Mouse (Mus musculus): Measurements from ENCODE around the gene Gm44596. TPM values are rescaled to one million over a fixed set of nuclear protein-coding genes. Genes with fewer than 3 reads are reported as not detected.

The Gm44596 gene
- not detected for polyA plus RNA-seq (2012; fragmentation: generic; extraction: Trizol)
- long read RNA-seq, experiment 1 = 0 reads
- long read RNA-seq, experiment 2 = 0 reads

DNA sequence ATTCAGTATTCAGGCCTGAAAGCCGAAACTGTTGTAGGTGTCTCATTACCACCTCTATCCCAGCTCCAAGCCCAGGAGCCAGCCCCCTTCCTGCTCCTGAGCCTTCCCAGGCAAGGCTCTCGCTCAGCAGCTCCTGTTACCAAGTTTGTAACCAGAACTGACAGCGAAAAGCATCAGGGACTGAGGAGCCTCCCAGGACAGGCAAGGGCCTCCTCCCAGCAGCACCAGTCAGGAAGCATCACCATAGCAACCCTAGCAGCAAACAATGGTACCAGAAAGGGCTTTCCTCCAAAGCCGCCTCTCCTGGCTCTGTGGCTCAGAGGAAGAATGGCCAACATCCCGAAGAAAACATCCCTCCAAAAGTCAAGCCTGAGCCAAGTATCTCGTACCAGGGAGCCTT is at the start of gene Gm44596, which contains the start of gene Tex52:
TSS of gene Gm44596 (plus strand) at position 312 of the 400 bp plus-strand sequence.
TSS of gene Tex52 (plus strand) at position 265 of the 400 bp plus-strand sequence.
- Histone ChIP-seq H3ac (ENCODE audit: control insufficient read depth, insufficient read length, low read depth) (no peak within 1 kb of the TSS), H3K27me3 (ENCODE audit: control insufficient read depth, insufficient read depth, insufficient read length) (no peaks in the 10 kb centered on the region), H3K79me3 (ENCODE audit: low read depth) (peaks cover 2% of the 10 kb centered on the region), H3K36me3 (ENCODE audit: control insufficient read depth, insufficient read depth) (peaks cover 50% of the 10 kb centered on the region), H3K4me3 (ENCODE audit: insufficient read depth, poor library complexity, severe bottlenecking) (no peak within 1 kb of the TSS), H3K79me2 (ENCODE audit: control insufficient read depth, insufficient read depth) (no peaks in the 10 kb centered on the region)
- TF ChIP-seq USF1 (IDR thresholded peaks at IDR 0.05; ENCODE audit: low read depth) (no peak), CTCF (IDR thresholded peaks at IDR 0.05; ENCODE audit: control insufficient read depth, insufficient read depth, insufficient read length) (no peak), CEBPB (IDR thresholded peaks at IDR 0.05; ENCODE audit: low read depth) (no peak), MYOG (IDR thresholded peaks at IDR 0.05; ENCODE audit: control insufficient read depth, extremely low read depth, insufficient read length) (no peak), FOSL1 (IDR thresholded peaks at IDR 0.05; ENCODE audit: insufficient read depth, low read length, poor library complexity, severe bottlenecking) (no peak), MAX (IDR thresholded peaks at IDR 0.05) (no peak), MYOD1 (IDR thresholded peaks at IDR 0.05; ENCODE audit: control insufficient read depth, insufficient read length, low read depth) (no peak)

DNA sequence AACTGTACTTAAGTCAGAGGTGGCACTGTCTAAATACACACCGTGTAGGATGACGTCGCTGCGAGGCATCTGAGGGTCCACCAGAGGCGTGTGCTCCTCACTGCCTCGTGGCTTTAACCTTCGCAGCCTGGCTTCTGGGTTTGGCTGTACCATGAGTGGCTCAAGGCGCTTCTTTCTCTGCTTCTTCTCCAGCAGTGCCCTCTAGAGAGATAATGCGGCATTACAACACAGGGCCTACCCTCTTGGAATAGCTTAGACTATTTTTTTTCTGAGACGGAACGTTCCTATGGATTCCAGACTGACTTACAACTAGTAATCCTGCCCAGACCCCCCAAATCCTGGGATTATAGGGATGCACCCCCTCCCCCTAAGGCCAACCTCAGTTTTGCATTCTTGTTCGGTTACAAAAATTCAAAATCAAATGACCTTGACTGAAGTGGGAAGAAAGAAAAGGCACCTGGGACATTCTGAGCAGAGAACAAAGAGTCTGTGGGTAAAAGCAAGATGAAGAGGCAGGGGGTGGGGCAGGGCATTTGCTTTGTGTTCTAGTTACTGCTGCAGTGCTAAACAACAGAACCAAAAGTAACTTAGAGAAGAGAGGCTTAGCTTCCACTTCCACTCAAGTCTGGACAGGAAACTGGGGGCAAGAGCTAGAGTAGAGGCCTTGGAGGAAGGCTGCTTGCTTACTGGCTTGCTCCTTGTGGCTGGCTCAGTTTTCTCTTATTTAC is 40.7 kb upstream of the Gm44596 start:
- no peak overlapping the region for H3ac ChIP-seq (ENCODE audit: control insufficient read depth, insufficient read length, low read depth)
- no peaks in the 10 kb centered on the region for H3K79me2 ChIP-seq (ENCODE audit: control insufficient read depth, insufficient read depth)
- peaks cover 13% of the 10 kb centered on the region for H3K36me3 ChIP-seq (ENCODE audit: control insufficient read depth, insufficient read depth)
- no peaks in the 10 kb centered on the region for H3K79me3 ChIP-seq (ENCODE audit: low read depth)
- H3K27me3 ChIP-seq (ENCODE audit: control insufficient read depth, insufficient read depth, insufficient read length) = no peaks in the 10 kb centered on the region
- H3K4me3 ChIP-seq (ENCODE audit: insufficient read depth, poor library complexity, severe bottlenecking) = no peak overlapping the region
- TF ChIP-seq MAX (IDR thresholded peaks at IDR 0.05) = no peak
- TF ChIP-seq CTCF (IDR thresholded peaks at IDR 0.05; ENCODE audit: control insufficient read depth, insufficient read depth, insufficient read length) = peak; percentile 5
- no peak for TF ChIP-seq CEBPB (IDR thresholded peaks at IDR 0.05; ENCODE audit: low read depth)

DNA sequence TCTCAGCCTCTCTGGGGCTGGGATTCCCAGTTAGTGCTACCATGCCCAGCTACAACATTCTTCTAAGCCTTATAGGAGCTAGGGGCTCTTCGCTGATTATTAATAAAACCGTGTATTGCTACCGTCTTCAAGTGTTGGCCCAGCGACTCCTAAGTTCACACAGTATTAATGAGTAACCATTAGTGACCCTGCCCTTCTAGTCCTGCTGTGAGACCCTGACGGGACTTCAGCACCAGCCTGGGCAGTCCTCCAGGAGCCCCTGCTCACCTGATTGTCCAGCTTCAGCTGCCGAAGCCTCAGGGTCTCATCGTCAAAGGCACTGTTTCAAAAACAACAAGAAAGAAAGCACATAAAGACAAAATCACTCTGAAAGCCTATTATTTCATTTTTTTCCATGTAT is 37.8 kb upstream of the Gm44596 start:
- peaks cover 13% of the 10 kb centered on the region for H3K36me3 ChIP-seq (ENCODE audit: control insufficient read depth, insufficient read depth)
- TF ChIP-seq USF1 (IDR thresholded peaks at IDR 0.05; ENCODE audit: low read depth) = no peak
- TF ChIP-seq CEBPB (IDR thresholded peaks at IDR 0.05; ENCODE audit: low read depth) = no peak
- no peak for TF ChIP-seq CTCF (IDR thresholded peaks at IDR 0.05; ENCODE audit: control insufficient read depth, insufficient read depth, insufficient read length)
- TF ChIP-seq MAX (IDR thresholded peaks at IDR 0.05) = no peak
- no peak for TF ChIP-seq FOSL1 (IDR thresholded peaks at IDR 0.05; ENCODE audit: insufficient read depth, low read length, poor library complexity, severe bottlenecking)
- TF ChIP-seq MYOD1 (IDR thresholded peaks at IDR 0.05; ENCODE audit: control insufficient read depth, insufficient read length, low read depth) = no peak
- TF ChIP-seq MYOG (IDR thresholded peaks at IDR 0.05; ENCODE audit: control insufficient read depth, extremely low read depth, insufficient read length) = no peak
- H3K79me3 ChIP-seq (ENCODE audit: low read depth) = no peaks in the 10 kb centered on the region
- no peaks in the 10 kb centered on the region for H3K27me3 ChIP-seq (ENCODE audit: control insufficient read depth, insufficient read depth, insufficient read length)
- H3K4me3 ChIP-seq (ENCODE audit: insufficient read depth, poor library complexity, severe bottlenecking) = no peak overlapping the region
- no peak overlapping the region for H3ac ChIP-seq (ENCODE audit: control insufficient read depth, insufficient read length, low read depth)
- no peaks in the 10 kb centered on the region for H3K79me2 ChIP-seq (ENCODE audit: control insufficient read depth, insufficient read depth)

DNA sequence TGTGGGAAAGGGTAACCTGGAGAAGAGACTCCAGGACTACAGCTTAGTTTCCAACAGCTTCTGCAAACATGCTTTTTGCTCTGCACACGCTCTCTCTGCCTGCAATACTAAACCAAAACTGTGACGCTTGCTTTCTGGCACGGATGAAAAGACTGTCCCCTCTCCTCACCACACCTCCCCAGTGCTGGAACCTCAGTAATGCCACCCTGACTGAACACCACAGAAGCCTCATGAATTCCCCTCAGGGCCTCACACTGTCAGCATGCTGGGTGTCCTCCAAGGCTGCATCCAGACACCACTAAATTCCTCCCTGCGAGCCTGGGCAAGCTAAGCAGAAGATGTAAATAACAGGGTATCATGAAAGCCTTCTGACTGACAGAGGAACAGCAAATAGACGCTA is 36.4 kb upstream of the Gm44596 start:
- no peaks in the 10 kb centered on the region for H3K27me3 ChIP-seq (ENCODE audit: control insufficient read depth, insufficient read depth, insufficient read length)
- H3K36me3 ChIP-seq (ENCODE audit: control insufficient read depth, insufficient read depth) = peaks cover 13% of the 10 kb centered on the region
- no peak overlapping the region for H3ac ChIP-seq (ENCODE audit: control insufficient read depth, insufficient read length, low read depth)
- H3K79me3 ChIP-seq (ENCODE audit: low read depth) = peaks cover 2% of the 10 kb centered on the region
- no peaks in the 10 kb centered on the region for H3K79me2 ChIP-seq (ENCODE audit: control insufficient read depth, insufficient read depth)
- TF ChIP-seq FOSL1 (IDR thresholded peaks at IDR 0.05; ENCODE audit: insufficient read depth, low read length, poor library complexity, severe bottlenecking) (no peak), MAX (IDR thresholded peaks at IDR 0.05) (no peak), MYOG (IDR thresholded peaks at IDR 0.05; ENCODE audit: control insufficient read depth, extremely low read depth, insufficient read length) (no peak), CEBPB (IDR thresholded peaks at IDR 0.05; ENCODE audit: low read depth) (no peak), USF1 (IDR thresholded peaks at IDR 0.05; ENCODE audit: low read depth) (no peak), MYOD1 (IDR thresholded peaks at IDR 0.05; ENCODE audit: control insufficient read depth, insufficient read length, low read depth) (no peak), CTCF (IDR thresholded peaks at IDR 0.05; ENCODE audit: control insufficient read depth, insufficient read depth, insufficient read length) (no peak)
- no peak overlapping the region for H3K4me3 ChIP-seq (ENCODE audit: insufficient read depth, poor library complexity, severe bottlenecking)

DNA sequence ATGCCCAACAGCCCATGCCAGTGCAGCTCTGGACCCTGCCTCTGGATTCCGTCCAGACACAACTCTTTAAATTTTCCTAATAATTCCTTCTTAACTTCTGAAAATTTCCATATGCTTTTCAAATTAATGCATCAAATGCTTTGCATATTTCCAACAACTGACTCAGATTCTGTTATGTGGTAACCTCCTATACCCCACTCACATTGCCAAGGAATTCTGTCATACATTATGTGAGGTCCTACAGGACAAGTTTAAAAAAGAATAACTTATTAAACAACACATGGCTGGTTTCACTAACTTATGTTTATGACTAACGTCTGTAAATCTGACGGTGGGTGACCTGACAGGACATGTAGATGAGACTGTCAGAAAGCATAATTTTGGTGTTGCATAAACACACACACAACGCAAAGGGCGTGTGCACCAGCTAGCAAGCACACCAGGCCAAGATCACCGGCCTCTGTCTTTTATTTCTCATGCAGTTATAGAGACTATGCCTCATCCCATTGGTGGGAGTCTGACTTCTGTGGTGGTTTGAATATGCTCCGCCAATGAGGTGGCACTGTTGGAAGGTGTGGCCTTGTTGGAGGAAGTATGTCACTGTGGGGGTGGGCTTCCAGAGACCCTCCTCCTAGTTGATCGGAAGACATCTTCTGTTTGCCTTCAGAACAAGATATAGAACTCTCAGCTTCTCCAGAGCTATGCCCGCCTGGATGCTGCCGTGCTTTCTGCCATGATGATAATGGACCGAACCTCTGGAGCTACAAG is 33.2 kb upstream of the Gm44596 start:
- TF ChIP-seq CEBPB (IDR thresholded peaks at IDR 0.05; ENCODE audit: low read depth) (no peak), MYOG (IDR thresholded peaks at IDR 0.05; ENCODE audit: control insufficient read depth, extremely low read depth, insufficient read length) (no peak), USF1 (IDR thresholded peaks at IDR 0.05; ENCODE audit: low read depth) (no peak), FOSL1 (IDR thresholded peaks at IDR 0.05; ENCODE audit: insufficient read depth, low read length, poor library complexity, severe bottlenecking) (no peak), MAX (IDR thresholded peaks at IDR 0.05) (no peak), CTCF (IDR thresholded peaks at IDR 0.05; ENCODE audit: control insufficient read depth, insufficient read depth, insufficient read length) (no peak), MYOD1 (IDR thresholded peaks at IDR 0.05; ENCODE audit: control insufficient read depth, insufficient read length, low read depth) (no peak)
- Histone ChIP-seq H3K79me3 (ENCODE audit: low read depth) (peaks cover 4% of the 10 kb centered on the region), H3ac (ENCODE audit: control insufficient read depth, insufficient read length, low read depth) (no peak overlapping the region), H3K36me3 (ENCODE audit: control insufficient read depth, insufficient read depth) (peaks cover 8% of the 10 kb centered on the region), H3K27me3 (ENCODE audit: control insufficient read depth, insufficient read depth, insufficient read length) (no peaks in the 10 kb centered on the region), H3K4me3 (ENCODE audit: insufficient read depth, poor library complexity, severe bottlenecking) (no peak overlapping the region), H3K79me2 (ENCODE audit: control insufficient read depth, insufficient read depth) (no peaks in the 10 kb centered on the region)

Data from C2C12 (cell line).